Mouse (Mus musculus) G1E (cell line): Measurements from ENCODE around the gene Klrb1a.

ENCODE experiments used
- CTCF ChIP-seq: IDR thresholded peaks from 2 replicates; pipeline ENCODE4 v1.5.1; 2012; ENCODE audit warnings: low read depth, low read length, inconsistent platforms, mixed read lengths
- GATA1 ChIP-seq: IDR thresholded peaks from 2 replicates; pipeline ENCODE4 v1.6.1; 2012; ENCODE audit warnings: borderline replicate concordance, low read length, inconsistent platforms, mixed read lengths
- GATA2 ChIP-seq: IDR thresholded peaks from 2 replicates; pipeline ENCODE4 v1.6.1; 2012; ENCODE audit warnings: low read depth, low read length, inconsistent platforms, borderline replicate concordance
- POLR2AphosphoS5 ChIP-seq: IDR thresholded peaks from 2 replicates; pipeline ENCODE4 v1.6.1; 2012; ENCODE audit warnings: low read depth, low read length, inconsistent platforms; ENCODE audit not compliant: insufficient replicate concordance
- TAL1 ChIP-seq: conservative IDR thresholded peaks from 2 replicates; pipeline ENCODE4 v1.6.1; 2012; ENCODE audit warnings: low read depth, low read length, inconsistent platforms, mixed read lengths

DNA sequence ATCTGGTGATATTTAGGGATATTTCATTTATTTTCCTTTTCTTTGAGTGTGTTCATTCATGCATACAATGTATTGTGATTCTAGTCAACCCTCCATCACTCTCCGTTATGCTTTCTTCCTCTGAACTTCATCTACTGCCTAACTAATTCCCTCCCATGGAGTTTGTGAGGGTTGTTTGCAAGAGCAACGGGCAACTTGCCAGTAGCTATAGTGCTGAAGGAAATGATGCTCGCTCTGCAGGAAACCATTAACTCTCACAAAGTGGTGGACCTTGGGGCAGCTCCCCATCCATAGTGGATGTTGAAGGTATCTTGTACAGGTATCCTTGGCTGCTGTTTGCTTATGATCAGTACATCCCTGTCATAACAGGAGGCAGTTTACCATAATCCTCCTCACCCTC is 21.3 kb downstream of the Klrb1a start:
- TF ChIP-seq CTCF (no peak), TAL1 (no peak), GATA2 (no peak), GATA1 (no peak), POLR2AphosphoS5 (no peak)
